Mouse (Mus musculus) liver, embryonic 11.5 days (tissue): ENCODE data around the gene Nfkb1. TPM values are rescaled to one million over a fixed set of nuclear protein-coding genes. Genes with fewer than 3 reads are reported as not detected.

Experiments used
- ATAC-seq: fragments of 200-750 bp; cut with Nextera tagmentation; replicated peaks from 2 replicates; pipeline ENCODE4 v1.8.0; 2017; ENCODE audit warnings: moderate number of reproducible peaks, mild to moderate bottlenecking, moderate TSS enrichment, moderate library complexity; ENCODE audit not compliant: low FRiP score
- DNase-seq: peaks from one replicate; pipeline ENCODE4 v3.0.0-alpha.2; 2017; ENCODE audit warnings: low spot score
- H3K27ac ChIP-seq: fragments of 300-500 bp; sonication (generic); 2 replicates; pipeline ENCODE4 v1.5.1; 2014; ENCODE audit warnings: mild to moderate bottlenecking, low read depth, low read length, control low read depth
- H3K27me3 ChIP-seq: fragments of 300-500 bp; sonication (generic); replicated peaks from 2 replicates; pipeline ENCODE4 v1.6.1; 2014; ENCODE audit warnings: low read length, mixed read lengths; ENCODE audit not compliant: control insufficient read depth, insufficient read depth
- H3K36me3 ChIP-seq: fragments of 300-500 bp; sonication (generic); 2 replicates; pipeline ENCODE4 v1.6.1; 2014; ENCODE audit warnings: mild to moderate bottlenecking, low read length, moderate library complexity, mixed read lengths; ENCODE audit not compliant: control insufficient read depth, insufficient read depth
- H3K4me1 ChIP-seq: fragments of 300-500 bp; sonication (generic); replicated peaks from 2 replicates; pipeline ENCODE4 v1.6.1; 2014; ENCODE audit warnings: low read length, mixed read lengths; ENCODE audit not compliant: control insufficient read depth, insufficient read depth
- H3K4me2 ChIP-seq: fragments of 300-500 bp; sonication (generic); 2 replicates; pipeline ENCODE4 v1.6.1; 2014; ENCODE audit warnings: mild to moderate bottlenecking, control low read depth, moderate library complexity
- H3K4me3 ChIP-seq: fragments of 300-500 bp; sonication (generic); 2 replicates; pipeline ENCODE4 v1.5.1; 2014; ENCODE audit warnings: low read depth, low read length, control low read depth
- H3K9ac ChIP-seq: fragments of 300-500 bp; sonication (generic); 2 replicates; pipeline ENCODE4 v1.6.1; 2014; ENCODE audit warnings: low read depth, low read length, control low read depth
- H3K9me3 ChIP-seq: fragments of 300-500 bp; sonication (generic); 2 replicates; pipeline ENCODE4 v1.6.1; 2016; ENCODE audit warnings: low read length, inconsistent platforms, mixed read lengths; ENCODE audit not compliant: control insufficient read depth
- WGBS: fragments of 180-500 bp; shearing (Covaris S2); extraction: QIAGEN DNeasy Blood & Tissue Kit; methylation state at CpG from one replicate; pipeline ENCODE4 v1.1.7; 2014; 5-methylcytosine and 5-hydroxymethylcytosine counted together
- polyA plus RNA-seq: library from polyadenylated mRNA; unstranded; fragments of >200 nt; fragmentation: Nextera tagmentation; extraction: Ambion mirVana; gene quantifications from 2 replicates; pipeline ENCODE4 v1.2.1, GENCODE M21; 2014

Nfkb1 gene
- polyA plus RNA-seq, 1 experiment from 2014 or later = 27.8 TPM

DNA sequence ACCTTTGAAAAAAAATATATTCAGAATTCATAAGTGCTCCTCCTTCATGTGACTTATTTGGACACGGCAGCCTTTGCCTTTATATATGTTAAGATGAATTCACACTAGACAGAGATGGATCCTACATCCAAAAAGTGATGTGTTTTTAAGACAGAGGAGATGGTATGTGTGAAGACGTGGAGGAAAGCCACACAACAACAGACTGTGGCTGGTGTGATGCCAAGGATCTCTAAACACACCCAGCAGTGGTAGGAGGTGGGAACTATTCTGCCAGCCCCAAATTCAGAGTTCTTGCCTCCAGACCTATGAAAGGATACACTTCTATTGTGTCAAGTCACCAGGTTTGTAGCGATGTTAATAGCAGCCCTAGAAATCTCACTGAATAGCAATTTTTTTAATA lies 24.3 kb downstream of the Nfkb1 start:
- no peak overlapping the region for H3K27ac ChIP-seq
- WGBS = 87% methylated on average over 3 of the region's 3 CpGs
- no peaks in the 10 kb centered on the region for H3K4me1 ChIP-seq
- H3K27me3 ChIP-seq = no peaks in the 10 kb centered on the region
- H3K9me3 ChIP-seq = no peaks in the 10 kb centered on the region
- H3K4me3 ChIP-seq = no peak overlapping the region
- no peak overlapping the region for H3K4me2 ChIP-seq
- no peak overlapping the region for H3K9ac ChIP-seq
- DNase-seq (no peak), ATAC-seq (no peak)
- peaks cover 3% of the 10 kb centered on the region; the same call in 1 of the 2 replicates for H3K36me3 ChIP-seq

DNA sequence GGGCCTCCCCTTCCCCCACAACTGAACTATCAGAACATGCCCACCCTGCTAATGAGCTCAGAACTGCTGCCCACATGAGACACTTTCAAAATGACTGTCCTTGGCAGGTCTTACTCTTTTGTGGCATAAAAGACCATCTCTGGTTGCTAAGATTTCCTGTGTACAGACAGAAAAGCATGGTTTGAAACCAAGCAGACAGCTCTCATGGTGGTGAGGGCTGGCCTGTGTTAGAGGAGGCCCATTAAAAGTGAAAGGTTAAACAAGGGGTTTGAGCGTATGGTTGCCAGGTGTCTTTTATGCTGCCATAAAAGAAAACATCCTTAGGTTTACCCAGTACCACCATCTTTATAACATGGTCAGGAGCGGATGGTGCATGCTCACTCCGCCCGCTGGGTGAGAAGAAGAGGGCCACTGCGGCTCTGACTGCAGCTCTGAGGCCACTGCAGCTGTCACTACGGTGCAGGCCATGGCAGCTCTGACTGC lies 25.5 kb downstream of the Nfkb1 start:
- ATAC-seq (no peak), DNase-seq (no peak)
- no peak overlapping the region for H3K4me3 ChIP-seq
- peaks cover 3% of the 10 kb centered on the region; the same call in 1 of the 2 replicates for H3K36me3 ChIP-seq
- H3K4me2 ChIP-seq = no peak overlapping the region
- H3K4me1 ChIP-seq = no peaks in the 10 kb centered on the region
- H3K9ac ChIP-seq = no peak overlapping the region
- H3K27me3 ChIP-seq = no peaks in the 10 kb centered on the region
- H3K9me3 ChIP-seq = no peaks in the 10 kb centered on the region
- no peak overlapping the region for H3K27ac ChIP-seq
- 86% methylated on average over 6 of the region's 6 CpGs for WGBS

DNA sequence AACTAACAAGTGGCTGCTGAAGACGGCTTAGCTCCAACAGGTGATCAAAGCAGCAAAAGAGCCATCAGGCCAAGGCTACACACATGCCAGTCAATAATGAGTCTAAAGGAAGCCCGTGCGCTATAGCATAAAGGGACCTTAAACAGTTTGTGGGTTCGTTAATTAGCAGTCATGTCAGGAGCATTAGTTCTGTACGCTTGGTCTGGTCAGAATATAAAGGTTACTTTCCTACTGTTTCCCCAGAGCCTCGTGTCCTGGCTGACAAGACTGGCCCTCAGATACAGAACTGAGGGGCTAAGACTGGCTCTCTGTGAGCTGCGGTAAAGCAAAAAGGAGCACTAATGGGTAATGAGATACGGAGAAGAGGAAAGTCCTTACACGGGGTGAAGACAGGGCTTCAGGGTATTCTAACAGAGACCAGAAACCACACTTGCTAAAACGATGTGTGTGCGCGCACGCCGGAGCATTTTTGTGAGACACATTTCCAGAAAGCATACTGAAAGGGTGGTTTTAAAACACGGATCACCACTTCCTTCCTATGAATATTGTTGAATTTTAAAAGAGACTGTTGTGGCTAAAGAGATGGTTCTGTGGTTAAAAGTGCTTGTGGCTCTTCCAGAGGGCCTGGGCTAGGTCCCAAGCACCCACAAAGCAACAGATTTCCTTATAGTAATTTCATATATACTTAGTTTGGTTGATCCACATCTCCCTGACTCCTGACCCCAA lies 29.0 kb downstream of the Nfkb1 start:
- Histone ChIP-seq H3K27me3 (no peaks in the 10 kb centered on the region), H3K4me2 (no peak overlapping the region), H3K9me3 (no peaks in the 10 kb centered on the region), H3K36me3 (peaks cover 3% of the 10 kb centered on the region; the same call in 1 of the 2 replicates), H3K9ac (no peak overlapping the region), H3K4me1 (no peaks in the 10 kb centered on the region; the same call in 1 of the 2 replicates), H3K4me3 (no peak overlapping the region), H3K27ac (no peak overlapping the region)
- WGBS = 83% methylated on average over 15 of the region's 15 CpGs
- ATAC-seq (no peak), DNase-seq (no peak)

DNA sequence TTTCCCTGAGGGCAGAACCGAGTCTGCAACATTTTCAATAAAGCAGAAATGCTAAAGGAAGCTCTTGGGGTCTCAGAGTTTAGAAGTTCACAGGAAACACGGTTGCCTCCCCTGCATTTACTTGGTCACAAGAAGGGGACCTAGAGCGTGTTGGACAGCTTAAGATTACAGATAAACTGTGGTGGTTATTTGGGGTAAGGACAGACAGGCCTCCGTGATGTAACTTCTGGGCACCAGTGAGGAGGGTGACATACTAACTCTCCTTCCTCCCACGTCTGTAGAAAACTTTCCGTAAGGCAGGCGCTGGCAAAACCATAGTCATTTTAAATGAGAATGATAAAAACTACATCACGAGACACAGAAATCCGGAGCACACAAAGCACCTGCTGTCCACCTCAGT lies 29.6 kb downstream of the Nfkb1 start:
- DNase-seq = no peak
- Histone ChIP-seq H3K27me3 (no peaks in the 10 kb centered on the region), H3K9ac (no peak overlapping the region), H3K36me3 (peaks cover 3% of the 10 kb centered on the region; the same call in 1 of the 2 replicates), H3K4me1 (no peaks in the 10 kb centered on the region; the same call in 1 of the 2 replicates), H3K27ac (no peak overlapping the region), H3K4me2 (no peak overlapping the region), H3K9me3 (no peaks in the 10 kb centered on the region), H3K4me3 (no peak overlapping the region)
- WGBS = 75% methylated on average over 9 of the region's 9 CpGs
- no peak for ATAC-seq

DNA sequence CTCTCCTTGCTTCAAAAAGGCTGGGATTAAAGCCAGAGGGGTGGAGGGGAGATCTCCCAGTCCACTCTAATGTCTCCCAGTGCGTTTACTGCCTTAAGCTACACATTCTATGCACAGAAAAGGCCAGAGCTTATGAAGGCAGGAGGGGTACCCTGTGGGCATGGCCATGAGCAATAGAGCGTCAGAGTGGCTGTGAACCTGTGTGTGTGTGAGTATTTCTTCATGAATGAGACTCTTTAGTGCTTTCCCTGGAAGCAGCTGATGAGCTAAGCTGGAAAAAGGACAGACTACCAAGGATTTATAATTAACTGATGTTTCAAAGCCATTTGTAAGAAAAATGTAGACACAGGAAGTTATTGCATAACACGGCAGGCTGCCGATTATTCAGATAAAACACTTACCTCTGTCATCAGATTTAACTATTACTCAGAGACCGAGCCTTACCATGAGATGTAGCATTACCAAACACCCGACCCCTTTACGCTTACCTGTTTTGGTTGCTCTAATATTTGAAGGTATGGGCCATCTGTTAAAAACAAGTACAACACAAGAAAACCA lies 32.7 kb downstream of the Nfkb1 start:
- 69% methylated on average over 7 of the region's 7 CpGs for WGBS
- no peak for ATAC-seq
- H3K36me3 ChIP-seq = peaks cover 3% of the 10 kb centered on the region; the same call in 1 of the 2 replicates

DNA sequence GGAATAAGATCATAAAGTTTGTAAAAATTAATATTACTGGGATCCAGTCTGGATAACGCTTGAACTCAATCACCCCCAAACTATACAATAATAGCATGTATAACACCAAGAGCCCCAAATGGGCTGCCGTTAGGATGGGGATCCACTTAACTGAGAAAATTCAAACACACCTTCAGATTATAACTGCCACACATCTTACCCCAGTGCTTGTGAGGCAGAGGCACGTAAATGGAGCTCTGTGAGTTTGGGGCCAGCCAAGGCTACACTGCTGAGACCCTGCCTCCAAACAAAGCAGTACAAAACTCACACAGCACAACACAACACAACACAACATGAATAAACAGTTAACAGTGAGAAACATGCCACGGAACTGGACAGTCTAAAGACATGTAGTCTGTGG lies 35.2 kb downstream of the Nfkb1 start:
- 88% methylated on average over 4 of the region's 4 CpGs for WGBS
- Histone ChIP-seq H3K27ac (no peak overlapping the region), H3K36me3 (no peaks in the 10 kb centered on the region), H3K27me3 (no peaks in the 10 kb centered on the region), H3K4me3 (no peak overlapping the region), H3K4me1 (no peaks in the 10 kb centered on the region; the same call in 1 of the 2 replicates), H3K9ac (no peak overlapping the region), H3K4me2 (no peak overlapping the region), H3K9me3 (no peaks in the 10 kb centered on the region)
- ATAC-seq (no peak), DNase-seq (no peak)

More for the DNA sequence above, 32.7 kb downstream of the Nfkb1 start:
- H3K27me3 ChIP-seq = no peaks in the 10 kb centered on the region
- H3K27ac ChIP-seq = no peak overlapping the region
- H3K9me3 ChIP-seq = no peaks in the 10 kb centered on the region
- no peak overlapping the region for H3K9ac ChIP-seq
- H3K4me2 ChIP-seq = no peak overlapping the region
- no peaks in the 10 kb centered on the region; the same call in 1 of the 2 replicates for H3K4me1 ChIP-seq
- H3K4me3 ChIP-seq = no peak overlapping the region
- no peak for DNase-seq

DNA sequence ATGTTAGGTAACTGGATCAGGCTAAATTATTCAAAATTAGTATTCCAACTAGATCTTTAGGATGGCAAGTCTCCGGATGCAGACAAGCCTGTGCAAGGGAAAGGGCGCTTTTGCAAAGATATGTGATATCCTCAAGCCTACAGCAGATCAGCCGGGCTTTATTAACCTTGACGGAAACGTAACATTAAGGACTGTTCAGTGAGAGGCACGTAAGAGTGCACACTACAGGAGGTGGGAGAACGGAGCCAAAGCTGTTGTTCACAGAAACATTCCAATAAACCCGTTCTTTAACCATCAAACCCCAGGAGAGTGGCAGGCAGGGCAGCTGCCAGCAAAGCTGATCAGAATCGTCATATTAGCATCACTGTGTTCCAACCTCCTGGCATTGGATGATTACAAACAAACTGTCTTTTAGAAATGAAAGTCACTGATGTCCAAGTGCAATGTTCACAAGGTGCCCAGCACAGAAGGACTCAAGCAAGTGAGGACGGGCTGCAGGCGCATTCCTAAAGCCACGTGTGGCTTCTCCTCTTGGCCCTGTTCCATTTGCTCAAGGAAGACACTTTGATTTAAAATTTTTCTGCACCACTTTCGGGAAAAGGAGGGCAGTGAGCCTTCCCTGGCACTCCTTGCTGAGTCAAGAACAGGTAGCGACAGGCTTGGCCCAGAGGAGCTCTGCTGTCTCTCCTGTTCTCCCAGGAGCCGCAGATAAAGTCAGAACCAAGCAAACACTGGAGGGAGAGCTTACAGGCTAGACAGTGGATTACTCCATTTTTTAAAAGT lies 40.4 kb downstream of the Nfkb1 start:
- 87% methylated on average over 15 of the region's 15 CpGs for WGBS
- Histone ChIP-seq H3K9ac (no peak overlapping the region), H3K4me2 (no peak overlapping the region), H3K27ac (no peak overlapping the region), H3K36me3 (no peaks in the 10 kb centered on the region), H3K9me3 (no peaks in the 10 kb centered on the region), H3K4me3 (no peak overlapping the region), H3K4me1 (no peaks in the 10 kb centered on the region), H3K27me3 (no peaks in the 10 kb centered on the region)
- DNase-seq (no peak), ATAC-seq (no peak)

DNA sequence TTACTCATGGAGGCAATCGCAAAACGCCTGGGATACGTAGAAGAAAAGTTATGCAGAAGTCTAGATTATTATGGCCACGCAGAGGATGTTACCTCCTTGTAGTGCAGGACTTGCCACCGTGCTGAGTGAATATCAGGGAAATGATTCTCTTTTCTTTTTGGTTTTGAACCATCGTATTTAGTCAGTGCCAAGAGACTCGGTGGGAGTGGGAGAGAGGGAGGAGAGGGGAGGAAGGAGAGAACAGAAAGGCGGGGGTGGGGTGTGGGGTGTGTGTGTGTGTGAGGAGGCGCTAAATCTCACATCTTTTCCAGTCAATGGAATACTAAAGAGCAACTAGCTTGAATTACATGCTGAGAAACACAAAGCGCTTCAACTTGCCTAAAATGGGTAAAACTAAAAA lies 41.5 kb downstream of the Nfkb1 start:
- H3K4me3 ChIP-seq = no peak overlapping the region
- no peak for DNase-seq
- H3K27me3 ChIP-seq = no peaks in the 10 kb centered on the region
- WGBS = 86% methylated on average over 10 of the region's 10 CpGs
- H3K4me1 ChIP-seq = no peaks in the 10 kb centered on the region
- H3K9ac ChIP-seq = no peak overlapping the region
- no peaks in the 10 kb centered on the region; the same call in 1 of the 2 replicates for H3K9me3 ChIP-seq
- H3K4me2 ChIP-seq = no peak overlapping the region
- peaks cover 6% of the 10 kb centered on the region for H3K36me3 ChIP-seq
- no peak for ATAC-seq
- H3K27ac ChIP-seq = no peak overlapping the region
